ENCODE assay signal across 8 mouse cellular contexts in genomic region chr5:9265586-9266279, GRCm38 (mm10). TPM values are rescaled to one million over a fixed set of nuclear protein-coding genes. Genes with fewer than 3 reads are reported as not detected.
DNase-seq lines count a peak whose midpoint lies in the region; ATAC-seq and TF ChIP-seq lines count a peak whose summit lies in the region.

TSS of gene 9330182L06Rik (plus strand) at chr5:9266118.

- peak within 1 kb of the TSS; percentile 77 for H3K4me3 ChIP-seq in heart, embryonic 15.5 days
- peak within 1 kb of the TSS; percentile 72 for H3K4me3 ChIP-seq in liver, adult 2 months (ENCODE audit: insufficient read depth, low read depth, low read length)
- peak within 1 kb of the TSS; percentile 68 for H3K4me3 ChIP-seq in midbrain, embryonic 16.5 days (ENCODE audit: low read depth, low read length)

- no peak within 1 kb of the TSS for H3K27ac ChIP-seq in heart, embryonic 15.5 days
- H3K27ac ChIP-seq in liver, adult 2 months (replicated peaks; ENCODE audit: insufficient read depth, low read depth, low read length), result no peak within 1 kb of the TSS
- peak within 1 kb of the TSS; percentile 94 for H3K27ac ChIP-seq in midbrain, embryonic 16.5 days (ENCODE audit: low read length)

- no peaks in the 10 kb centered on the region for H3K79me2 ChIP-seq in liver, adult 2 months (ENCODE audit: control insufficient read depth, insufficient read depth, low read length)

- no peaks in the 10 kb centered on the region for H3K36me3 ChIP-seq in heart, embryonic 15.5 days
- no peaks in the 10 kb centered on the region for H3K36me3 ChIP-seq in liver, adult 2 months (ENCODE audit: control insufficient read depth, insufficient read depth, low read length)
- H3K36me3 ChIP-seq in midbrain, embryonic 16.5 days (ENCODE audit: control insufficient read depth, insufficient read depth, low read length), result no peaks in the 10 kb centered on the region

- no peaks in the 10 kb centered on the region for H3K9me3 ChIP-seq in heart, embryonic 15.5 days (replicated peaks)
- H3K9me3 ChIP-seq in midbrain, embryonic 16.5 days (replicated peaks; ENCODE audit: control insufficient read depth, low read length, poor library complexity, severe bottlenecking), result no peaks in the 10 kb centered on the region

- DNase-seq in spleen, adult 12 weeks (ENCODE audit: low spot score), result peak; percentile 1
- DNase-seq in spleen, postnatal 14 days (ENCODE audit: low spot score in 2 of 2), result no peak
- peak; percentile 74 for DNase-seq in embryo, embryonic 9.5 days (ENCODE audit: extremely low spot score)
- DNase-seq in kidney, postnatal 14 days, result peak; percentile 44
- DNase-seq in liver, adult 2 months (ENCODE audit: extremely low read depth, low read depth, low spot score), result peak; percentile 50
- DNase-seq in telencephalon, adult 2 months (ENCODE audit: low read depth, low spot score), result peak; percentile 63

- peaks cover 4% of the 10 kb centered on the region; the same call in 1 of the 2 replicates for H3K4me1 ChIP-seq in heart, embryonic 15.5 days (replicated peaks)
- peaks cover 4% of the 10 kb centered on the region; the same call in 1 of the 2 replicates for H3K4me1 ChIP-seq in liver, adult 2 months (ENCODE audit: control insufficient read depth, insufficient read depth, low read length)
- peaks cover 13% of the 10 kb centered on the region for H3K4me1 ChIP-seq in midbrain, embryonic 16.5 days (ENCODE audit: control insufficient read depth, insufficient read depth, low read length)

- H3K27me3 ChIP-seq in heart, embryonic 15.5 days, result peaks cover 10% of the 10 kb centered on the region; the same call in 1 of the 2 replicates
- H3K27me3 ChIP-seq in liver, adult 2 months (ENCODE audit: control insufficient read depth, insufficient read depth, low read length), result peaks cover 4% of the 10 kb centered on the region; the same call in 1 of the 2 replicates
- no peaks in the 10 kb centered on the region for H3K27me3 ChIP-seq in midbrain, embryonic 16.5 days (ENCODE audit: control insufficient read depth, insufficient read depth, low read depth, low read length)

- no peak for TF ChIP-seq POLR2A in liver, adult 2 months (IDR thresholded peaks at IDR 0.05; ENCODE audit: extremely low read depth, insufficient read depth, low read length)

- WGBS in heart, embryonic 15.5 days, result under 1% methylated on average over 47 of the region's 47 CpGs
- WGBS in liver, adult 2 months, result under 1% methylated on average over 47 of the region's 47 CpGs
- WGBS in midbrain, embryonic 16.5 days, result under 1% methylated on average over 43 of the region's 47 CpGs

- H3K9ac ChIP-seq in heart, embryonic 15.5 days, result peak within 1 kb of the TSS; percentile 55
- peak within 1 kb of the TSS; percentile 78 for H3K9ac ChIP-seq in liver, adult 2 months (ENCODE audit: low read depth, low read length)
- peak within 1 kb of the TSS; percentile 86 for H3K9ac ChIP-seq in midbrain, embryonic 16.5 days (ENCODE audit: low read depth, low read length)

- no peak for TF ChIP-seq CTCF in liver, adult 2 months (IDR thresholded peaks at IDR 0.05; ENCODE audit: low read depth, low read length)

- ATAC-seq in heart, embryonic 15.5 days (replicated peaks; ENCODE audit: insufficient number of reproducible peaks, insufficient read depth, low FRiP score, low read depth), result peak; percentile 84
- ATAC-seq in midbrain, embryonic 16.5 days, result peak; percentile 96

- H3K4me2 ChIP-seq in heart, embryonic 15.5 days, result peak within 1 kb of the TSS; percentile 99
- H3K4me2 ChIP-seq in midbrain, embryonic 16.5 days (ENCODE audit: low read length), result peak within 1 kb of the TSS; percentile 64

RNA-seq across cellular contexts. Expression of gene 9330182L06Rik, which starts in this region (rescaled TPM):
- 0.98 and 1.6 TPM in 2 replicates for polyA plus RNA-seq in heart, embryonic 15.5 days (2015; fragmentation: Nextera tagmentation; extraction: Ambion mirVana)
- 0.46 and 0.60 TPM in 2 replicates for total RNA-seq in liver, adult 2 months (2014; rRNA removed)
- polyA plus RNA-seq in liver, adult 2 months (2012; rRNA removed), result 0.06 and 0.20 TPM in 2 replicates
- polyA plus RNA-seq in midbrain, embryonic 16.5 days (2015; fragmentation: Nextera tagmentation; extraction: Ambion mirVana), result 21.4 and 24.5 TPM in 2 replicates

Comparison
In these comparisons a context has a peak if more than half of its experiments do, and no peak if none do; other contexts are left out.
1. DNase-seq: peak in spleen, adult 12 weeks (single experiment), embryo, embryonic 9.5 days (single experiment), kidney, postnatal 14 days (single experiment) and telencephalon, adult 2 months (single experiment); none in spleen, postnatal 14 days (0 of 2).
2. Peak in DNase-seq, H3K4me3 ChIP-seq and H3K9ac ChIP-seq in liver, adult 2 months; RNA of the gene not detected or under 1 TPM.
3. Peak in every context shown above with its lines, with median percentiles within 50 percentile points of each other: H3K4me3 ChIP-seq and H3K9ac ChIP-seq.